Mouse (Mus musculus) kidney, adult 2 months (tissue): ENCODE data around the gene Gm49601. TPM values are rescaled to one million over a fixed set of nuclear protein-coding genes. Genes with fewer than 3 reads are reported as not detected.

Experiments used
- DNase-seq: peaks from one replicate; pipeline ENCODE4 v3.0.0; 2021
- H3K27ac ChIP-seq: fragments of 200-500 bp; 2 replicates; pipeline ENCODE4 v1.5.1; 2012; ENCODE audit warnings: low read depth, low read length, control low read depth, inconsistent platforms; ENCODE audit not compliant: insufficient read depth
- H3K27me3 ChIP-seq: fragments of 200-500 bp; replicated peaks from 2 replicates; pipeline ENCODE4 v1.6.1; 2012; ENCODE audit warnings: mild to moderate bottlenecking, moderate library complexity, low read length, inconsistent platforms; ENCODE audit not compliant: control insufficient read depth, insufficient read depth
- H3K36me3 ChIP-seq: fragments of 200-500 bp; 2 replicates; pipeline ENCODE4 v1.6.1; 2012; ENCODE audit warnings: mild to moderate bottlenecking, moderate library complexity, low read length, inconsistent platforms; ENCODE audit not compliant: control insufficient read depth, insufficient read depth
- H3K4me1 ChIP-seq: fragments of 200-500 bp; 2 replicates; pipeline ENCODE4 v1.6.1; 2011; ENCODE audit warnings: low read length; ENCODE audit not compliant: control insufficient read depth, insufficient read depth
- H3K4me3 ChIP-seq: fragments of 200-500 bp; 2 replicates; pipeline ENCODE4 v1.5.1; 2011; ENCODE audit warnings: mild to moderate bottlenecking, low read depth, low read length, control low read depth; ENCODE audit not compliant: insufficient read depth
- CTCF ChIP-seq: fragments of 200-500 bp; conservative IDR thresholded peaks from 2 replicates; pipeline ENCODE4 v1.5.1; 2011; ENCODE audit warnings: low read depth, mild to moderate bottlenecking, control low read depth, low read length, moderate library complexity, mixed read lengths; ENCODE audit not compliant: insufficient read depth, insufficient read length
- POLR2A ChIP-seq: fragments of 200-500 bp; IDR thresholded peaks from one replicate; pipeline ENCODE4 v1.6.1; 2011; ENCODE audit warnings: low read depth, low read length, control low read depth
- WGBS: fragments of 180-500 bp; shearing (Covaris S2); methylation state at CpG from one replicate; pipeline ENCODE4 v1.1.7; 2018; 5-methylcytosine and 5-hydroxymethylcytosine counted together
- polyA plus RNA-seq: library from polyadenylated mRNA; depleted of rRNA; stranded (reverse); fragments of >200 nt; gene quantifications from 2 replicates; pipeline ENCODE4 v1.2.3, GENCODE M21; 2012

Gm49601 gene
- polyA plus RNA-seq, 1 experiment, result 1.4 TPM

DNA sequence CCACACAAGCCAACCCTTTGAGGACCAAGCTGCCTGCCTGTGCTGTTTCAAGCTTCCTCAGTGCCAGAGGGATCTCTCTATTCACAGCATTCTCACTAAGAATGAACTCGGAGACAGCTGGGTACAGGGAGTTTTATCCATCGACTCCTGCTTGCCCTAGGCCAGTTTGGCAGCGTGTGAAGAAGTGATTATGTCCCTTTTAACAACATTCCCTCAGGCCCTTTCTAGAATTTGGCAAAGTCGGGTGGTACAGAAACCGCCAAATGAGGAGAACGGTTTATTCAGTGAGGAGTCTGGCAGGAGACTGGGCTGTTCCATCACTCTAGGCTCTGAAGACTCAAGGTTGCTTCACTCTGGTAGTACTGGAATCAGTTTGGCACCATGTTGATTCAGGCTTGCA is 6.0 kb downstream of the Gm49601 start:
- H3K4me3 ChIP-seq, result no peak overlapping the region
- no peak overlapping the region for H3K27ac ChIP-seq
- 57% methylated on average over 6 of the region's 6 CpGs for WGBS
- DNase-seq, result no peak
- no peaks in the 10 kb centered on the region for H3K27me3 ChIP-seq
- no peaks in the 10 kb centered on the region for H3K4me1 ChIP-seq
- TF ChIP-seq CTCF, result no peak
- TF ChIP-seq POLR2A, result no peak
- no peaks in the 10 kb centered on the region for H3K36me3 ChIP-seq

DNA sequence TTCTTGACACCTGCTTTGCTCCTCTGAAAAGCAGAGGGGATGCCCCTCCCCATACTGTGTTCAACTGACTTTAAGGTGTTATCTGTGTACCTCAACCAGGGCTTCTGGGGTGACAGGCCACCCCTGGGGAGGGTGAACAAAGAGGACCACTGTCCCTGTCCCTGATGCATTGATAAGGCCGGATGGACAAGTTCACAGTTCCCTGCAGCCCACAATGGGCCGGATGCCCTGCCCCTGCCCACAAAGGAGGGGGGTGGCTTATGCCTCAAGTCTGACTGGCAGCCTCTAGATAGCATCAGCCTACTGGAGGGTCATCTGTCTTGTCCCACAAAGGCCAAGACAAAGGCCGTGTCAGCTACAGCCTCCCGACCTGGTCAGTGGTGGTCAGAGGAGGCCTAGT is 7.1 kb downstream of the Gm49601 start:
- no peaks in the 10 kb centered on the region for H3K36me3 ChIP-seq
- no peaks in the 10 kb centered on the region for H3K4me1 ChIP-seq
- no peak for DNase-seq
- no peak for TF ChIP-seq POLR2A
- no peak for TF ChIP-seq CTCF
- H3K27ac ChIP-seq, result no peak overlapping the region
- no peaks in the 10 kb centered on the region for H3K27me3 ChIP-seq
- WGBS, result 89% methylated on average over 4 of the region's 4 CpGs
- no peak overlapping the region for H3K4me3 ChIP-seq

DNA sequence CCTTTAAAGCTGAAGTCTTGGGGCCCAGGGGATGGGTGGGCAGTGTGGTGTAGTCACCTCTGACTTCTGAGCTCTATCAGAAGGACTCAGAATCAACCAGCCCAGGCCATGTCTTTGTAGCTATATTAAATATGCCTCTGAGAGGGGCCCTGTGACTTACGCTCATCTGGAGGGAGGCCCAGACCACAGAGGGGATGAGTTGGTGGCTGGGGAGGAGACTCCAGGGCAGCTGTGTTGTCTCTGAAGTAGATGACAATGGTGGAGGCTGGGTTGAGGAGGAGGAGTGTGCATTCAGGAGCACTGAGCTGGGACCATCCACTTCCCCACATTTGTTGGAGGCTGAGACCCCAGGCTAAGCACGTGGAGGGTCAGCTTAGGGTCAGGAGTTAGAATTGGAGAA is 7.9 kb downstream of the Gm49601 start:
- Histone ChIP-seq H3K4me1 (no peaks in the 10 kb centered on the region), H3K27ac (no peak overlapping the region), H3K36me3 (no peaks in the 10 kb centered on the region), H3K4me3 (no peak overlapping the region), H3K27me3 (no peaks in the 10 kb centered on the region)
- no peak for DNase-seq
- WGBS, result 76% methylated on average over 2 of the region's 2 CpGs
- TF ChIP-seq CTCF, result no peak
- no peak for TF ChIP-seq POLR2A

DNA sequence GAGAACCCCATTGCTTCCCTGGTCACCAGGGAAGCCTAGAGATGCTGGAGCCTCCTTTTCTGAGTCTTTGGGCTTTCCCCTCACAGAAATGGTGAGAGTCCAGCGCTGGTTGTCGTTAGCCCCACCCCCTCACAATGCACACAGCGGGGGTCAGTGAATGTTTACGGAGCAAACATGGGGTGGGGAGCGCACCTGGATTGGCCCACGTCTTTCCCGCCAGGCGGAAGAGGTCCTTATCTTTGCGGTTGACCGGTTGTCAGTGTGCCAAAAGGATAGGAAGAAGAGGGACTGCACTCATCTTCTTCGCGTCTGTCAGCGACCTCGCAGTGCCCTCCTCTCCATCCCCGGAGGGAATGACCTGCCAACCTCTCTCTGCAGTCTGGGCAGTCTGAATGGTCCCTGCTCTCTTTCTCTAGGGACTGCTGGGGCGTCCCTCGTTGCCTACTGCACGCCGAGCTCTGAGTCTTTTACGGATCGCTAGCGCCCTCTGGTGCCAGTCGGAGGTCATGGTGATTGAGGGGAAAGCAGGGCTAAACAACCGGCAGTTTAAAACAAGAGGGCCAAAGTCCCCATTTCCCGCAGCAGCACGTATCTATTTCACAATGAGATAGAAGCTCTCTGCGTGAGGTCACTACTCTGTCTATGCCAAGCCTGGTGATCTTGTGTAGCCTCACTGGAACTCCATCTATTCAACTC is 8.7 kb downstream of the Gm49601 start:
- Histone ChIP-seq H3K4me1 (no peaks in the 10 kb centered on the region), H3K36me3 (no peaks in the 10 kb centered on the region), H3K27me3 (no peaks in the 10 kb centered on the region), H3K4me3 (no peak overlapping the region), H3K27ac (no peak overlapping the region)
- TF ChIP-seq POLR2A (no peak), CTCF (peak; percentile 96)
- DNase-seq, result peak; percentile 86
- 2% methylated on average over 27 of the region's 27 CpGs for WGBS

DNA sequence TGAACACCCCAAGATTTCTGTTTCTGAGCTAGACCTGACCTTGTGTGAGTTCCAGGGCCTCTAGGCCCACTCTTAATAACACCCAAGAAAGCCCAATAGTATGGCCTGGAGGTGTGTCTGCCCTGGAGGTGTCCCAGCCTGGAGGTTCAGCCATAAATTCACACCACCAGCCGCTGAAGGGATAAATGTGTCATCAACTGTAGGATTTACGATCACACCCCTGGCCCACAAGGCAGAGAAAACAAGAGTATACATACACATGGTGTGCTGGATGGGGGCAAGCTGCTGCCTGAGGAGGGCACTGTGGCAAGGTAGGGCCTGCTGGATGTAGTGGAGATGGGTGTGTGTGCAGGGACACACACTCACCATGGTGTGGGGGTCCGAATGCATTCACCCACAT is 12.9 kb downstream of the Gm49601 start:
- no peaks in the 10 kb centered on the region for H3K36me3 ChIP-seq
- no peak for DNase-seq
- no peak overlapping the region for H3K27ac ChIP-seq
- H3K4me1 ChIP-seq, result no peaks in the 10 kb centered on the region
- WGBS, result 73% methylated on average over 3 of the region's 3 CpGs
- TF ChIP-seq POLR2A, result no peak
- no peak for TF ChIP-seq CTCF
- H3K4me3 ChIP-seq, result no peak overlapping the region
- no peaks in the 10 kb centered on the region for H3K27me3 ChIP-seq

DNA sequence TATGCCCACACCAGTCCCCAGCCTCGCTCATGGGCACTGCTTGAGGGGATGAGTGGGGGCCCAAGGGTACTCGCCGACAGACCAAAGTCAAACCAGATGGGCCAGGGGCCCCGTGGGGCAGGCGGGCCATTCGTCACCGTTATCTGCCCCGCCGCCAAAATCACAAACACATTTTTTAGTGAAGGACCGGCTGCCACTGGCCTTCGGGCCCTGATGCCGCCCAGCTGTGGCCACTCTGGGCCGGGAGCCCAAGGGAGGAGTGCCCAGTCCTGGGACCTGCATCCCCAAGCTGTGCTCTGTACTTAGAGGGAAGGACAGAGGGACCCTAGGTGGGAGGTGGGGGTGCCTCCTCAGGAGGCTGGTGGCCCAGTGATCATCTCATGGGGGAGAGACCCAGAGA is 14.5 kb downstream of the Gm49601 start:
- Histone ChIP-seq H3K4me3 (no peak overlapping the region), H3K27me3 (no peaks in the 10 kb centered on the region), H3K4me1 (no peaks in the 10 kb centered on the region), H3K27ac (no peak overlapping the region), H3K36me3 (no peaks in the 10 kb centered on the region)
- TF ChIP-seq CTCF (no peak), POLR2A (no peak)
- 77% methylated on average over 13 of the region's 13 CpGs for WGBS
- DNase-seq, result no peak

DNA sequence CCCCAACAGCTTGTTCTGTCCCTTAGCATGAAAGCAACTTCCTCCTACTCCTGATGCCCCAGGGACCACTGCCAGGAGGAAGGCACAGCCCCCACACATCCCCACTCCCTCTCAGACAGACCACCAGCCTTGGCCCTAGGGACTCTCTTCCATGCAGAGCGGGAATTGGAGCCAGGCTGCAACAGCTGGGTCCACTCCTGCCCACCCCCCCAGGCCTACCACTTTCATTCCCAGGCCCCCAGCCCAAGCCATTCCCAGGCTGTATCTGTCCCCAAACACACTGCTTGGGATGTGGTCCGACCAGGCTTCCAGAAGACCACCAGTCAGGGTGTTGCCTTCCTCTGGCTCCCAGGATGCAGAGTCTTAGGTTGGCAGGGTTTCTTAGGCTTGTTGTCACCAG is 17.1 kb downstream of the Gm49601 start:
- H3K27ac ChIP-seq, result no peak overlapping the region
- WGBS, result 85% methylated on average over 2 of the region's 2 CpGs
- TF ChIP-seq CTCF (no peak), POLR2A (no peak)
- no peaks in the 10 kb centered on the region for H3K27me3 ChIP-seq
- no peak for DNase-seq
- H3K36me3 ChIP-seq, result no peaks in the 10 kb centered on the region
- H3K4me1 ChIP-seq, result no peaks in the 10 kb centered on the region
- H3K4me3 ChIP-seq, result no peak overlapping the region
